Mouse (Mus musculus) bone marrow, adult 2 months (tissue): ENCODE measurements at regions not wholly inside any gene's neighbourhood (a gene's known extent, or its start where the extent isn't known, plus 50 kb on each side); places are given as distances from the start of the nearest gene placed in this dataset.

Source experiments
- CTCF ChIP-seq: fragments of 200-500 bp; IDR thresholded peaks from 2 replicates; pipeline ENCODE4 v1.5.1; 2011; ENCODE audit warnings: low read length, control low read depth; ENCODE audit not compliant: control insufficient read depth, insufficient read depth
- POLR2A ChIP-seq: fragments of 200-500 bp; IDR thresholded peaks from 2 replicates; pipeline ENCODE4 v1.6.1; 2011; ENCODE audit warnings: low read depth, mild to moderate bottlenecking, control low read depth, low read length, borderline replicate concordance; ENCODE audit not compliant: control insufficient read depth

GRCm38 (mm10) chr12:29275676-29276075, 252.5 kb upstream of the Myt1l start:
- no peak for TF ChIP-seq CTCF
- TF ChIP-seq POLR2A, result no peak
